Mouse (Mus musculus) embryo, embryonic 11 days (tissue): ENCODE results near the gene Lrsam1.

ENCODE experiments used
- DNase-seq: peaks from one replicate; pipeline ENCODE4 v3.0.0-alpha.2; 2015

The Lrsam1 gene

DNA sequence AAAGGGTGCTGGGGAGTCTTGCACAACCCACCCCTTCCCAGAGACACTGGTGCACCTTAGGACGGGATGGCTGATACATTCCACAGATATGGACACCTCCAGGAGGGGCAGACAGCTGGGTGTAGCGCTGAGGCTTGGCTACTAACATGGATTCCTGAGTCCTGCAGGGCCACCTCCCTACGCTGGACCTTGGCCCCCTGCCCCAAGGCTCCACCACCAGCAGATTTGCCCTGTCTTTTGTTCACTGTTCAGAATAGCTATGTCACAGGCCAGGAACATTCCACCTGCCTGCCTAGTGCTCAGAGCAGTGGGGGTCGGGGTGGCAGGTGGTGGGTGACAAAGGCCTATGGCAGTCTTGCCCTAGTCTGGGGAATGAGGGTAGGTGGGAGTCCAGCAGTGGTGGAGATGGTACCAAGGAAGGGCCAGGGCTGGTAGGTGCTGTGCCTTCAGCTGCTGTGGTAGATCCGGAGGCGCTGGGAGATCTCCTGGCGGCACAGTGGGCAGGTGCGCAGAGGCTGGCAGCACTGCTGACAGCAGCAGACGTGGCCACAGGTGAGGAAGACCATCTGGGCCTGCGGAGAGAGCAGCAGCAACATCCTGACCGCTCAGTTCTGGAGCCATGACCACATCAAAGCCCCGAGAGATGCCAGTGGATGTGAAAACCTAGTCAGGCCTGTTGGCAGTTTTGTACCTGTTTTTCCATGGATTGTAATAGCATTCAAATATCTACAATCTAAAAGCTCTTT is 34.9 kb downstream of the Lrsam1 start:
- DNase-seq, result no peak

DNA sequence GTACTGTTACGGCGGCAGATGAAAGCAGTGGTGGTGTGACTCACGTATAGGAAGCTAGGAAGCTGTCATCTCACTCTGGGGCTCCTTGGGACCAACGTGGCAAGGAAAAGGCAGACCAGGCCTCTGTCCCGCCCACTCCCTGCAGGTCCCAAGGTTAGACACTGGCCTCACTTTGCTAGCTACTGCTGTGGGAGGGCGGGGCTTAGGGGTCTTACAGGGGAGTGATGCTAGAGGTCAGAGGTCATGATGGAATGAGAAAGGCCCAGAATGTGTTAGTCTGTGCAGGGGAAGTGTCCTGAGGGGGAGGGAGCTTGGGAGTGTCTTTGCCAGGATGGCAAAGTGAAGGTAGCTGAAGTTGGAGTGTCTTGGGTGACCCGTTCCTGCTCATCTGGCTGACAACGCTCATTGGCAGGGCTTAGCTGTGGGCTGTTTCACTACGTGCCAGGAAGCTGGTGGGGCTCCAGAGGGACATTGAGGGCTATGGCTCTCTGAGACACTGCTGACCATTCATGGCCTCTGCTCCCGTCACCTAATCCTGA is 37.0 kb downstream of the Lrsam1 start:
- DNase-seq, result no peak

DNA sequence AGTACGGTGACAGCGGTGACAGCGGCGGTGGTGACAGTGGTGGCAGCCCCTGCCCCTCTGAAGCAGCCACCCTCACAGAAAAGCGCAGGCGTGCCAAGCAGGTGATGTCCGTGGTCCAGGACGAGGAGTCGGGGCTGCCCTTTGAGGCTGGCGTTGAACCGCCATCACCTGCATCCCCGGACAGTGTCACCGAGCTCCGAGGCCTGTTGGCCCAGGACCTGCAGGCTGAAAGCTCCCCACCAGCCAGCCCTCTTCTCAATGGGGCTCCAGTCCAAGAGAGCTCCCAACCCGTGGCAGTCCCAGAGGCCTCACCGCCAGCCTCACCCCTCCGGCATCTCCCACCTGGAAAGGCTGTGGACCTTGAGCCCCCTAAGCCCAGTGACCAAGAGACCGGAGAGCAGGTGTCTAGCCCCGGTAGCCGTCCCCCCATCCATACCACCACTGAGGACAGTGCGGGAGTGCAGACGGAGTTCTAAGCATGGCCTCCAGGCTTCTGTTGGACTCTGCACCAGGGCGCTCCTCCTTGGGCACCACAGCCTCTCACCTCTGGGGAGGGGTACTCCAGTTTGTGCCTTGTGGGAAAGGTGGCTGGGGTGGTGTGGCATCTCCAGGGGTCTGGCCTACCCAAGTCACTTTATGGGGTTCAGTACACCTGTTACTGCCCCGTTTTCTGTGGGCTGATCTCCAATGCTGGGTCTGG is 37.7 kb downstream of the Lrsam1 start:
- DNase-seq, result no peak

DNA sequence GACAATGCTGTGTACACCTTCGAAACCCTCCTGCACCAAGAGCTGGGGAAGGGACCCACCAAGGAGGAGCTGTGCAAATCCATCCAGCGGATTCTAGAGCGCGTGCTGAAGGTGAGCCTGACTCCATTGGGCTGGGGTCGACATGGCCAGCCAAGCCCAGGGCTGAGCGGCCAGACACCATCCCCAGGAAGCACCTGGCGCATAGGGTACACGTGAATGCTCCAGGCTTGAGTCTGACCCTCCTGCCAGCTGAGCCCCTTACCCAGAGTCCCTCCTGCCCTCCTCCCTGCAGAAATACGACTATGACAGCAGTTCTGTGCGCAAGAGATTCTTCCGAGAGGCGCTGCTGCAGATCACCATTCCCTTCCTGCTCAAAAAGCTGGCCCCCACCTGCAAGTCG is 38.9 kb downstream of the Lrsam1 start:
- DNase-seq, result no peak

DNA sequence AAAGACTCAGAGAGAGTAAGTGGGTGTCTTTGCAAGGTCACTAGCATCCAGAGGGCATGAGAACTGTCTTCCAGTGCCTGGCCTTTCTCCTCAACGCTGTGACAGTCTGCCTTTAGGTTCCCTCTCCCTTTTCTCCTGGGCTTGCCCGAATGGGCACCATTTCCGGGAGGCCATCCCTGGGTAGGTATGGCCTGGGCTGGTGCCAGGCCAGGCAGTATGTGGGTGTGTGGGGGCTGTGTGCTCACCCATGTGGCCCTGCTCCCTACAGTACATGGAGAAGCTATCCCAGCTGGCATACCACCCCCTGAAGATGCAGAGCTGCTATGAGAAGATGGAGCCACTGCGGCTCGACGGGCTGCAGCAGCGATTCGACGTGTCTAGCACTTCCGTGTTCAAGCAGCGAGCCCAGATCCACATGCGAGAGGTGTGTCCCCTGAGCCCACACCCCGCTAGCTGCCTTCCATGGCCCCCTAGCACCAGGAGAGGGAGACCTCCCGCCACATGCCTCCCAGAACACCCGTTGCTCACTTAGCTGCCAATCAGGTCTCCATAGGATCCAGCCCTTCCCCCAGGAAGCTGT is 39.5 kb downstream of the Lrsam1 start:
- no peak for DNase-seq

DNA sequence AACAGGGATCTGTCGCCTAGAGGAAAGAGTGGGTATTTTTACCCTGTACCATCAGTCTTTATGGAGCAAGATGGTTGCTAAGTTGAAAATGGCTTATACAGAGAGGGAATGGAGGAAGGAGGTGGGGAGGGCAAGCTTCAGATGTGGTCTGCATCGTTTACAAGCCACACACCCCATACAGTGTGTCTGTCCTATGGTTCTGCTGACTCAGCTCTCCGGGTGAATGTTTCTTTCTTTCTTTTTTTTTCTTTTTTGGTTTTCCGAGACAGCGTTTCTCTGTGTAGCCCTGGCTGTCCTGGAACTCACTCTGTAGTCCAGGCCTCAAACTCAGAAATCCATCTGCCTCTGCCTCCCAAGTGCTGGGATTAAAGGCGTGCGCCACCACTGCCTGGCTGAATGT is 40.2 kb downstream of the Lrsam1 start:
- DNase-seq, result no peak

DNA sequence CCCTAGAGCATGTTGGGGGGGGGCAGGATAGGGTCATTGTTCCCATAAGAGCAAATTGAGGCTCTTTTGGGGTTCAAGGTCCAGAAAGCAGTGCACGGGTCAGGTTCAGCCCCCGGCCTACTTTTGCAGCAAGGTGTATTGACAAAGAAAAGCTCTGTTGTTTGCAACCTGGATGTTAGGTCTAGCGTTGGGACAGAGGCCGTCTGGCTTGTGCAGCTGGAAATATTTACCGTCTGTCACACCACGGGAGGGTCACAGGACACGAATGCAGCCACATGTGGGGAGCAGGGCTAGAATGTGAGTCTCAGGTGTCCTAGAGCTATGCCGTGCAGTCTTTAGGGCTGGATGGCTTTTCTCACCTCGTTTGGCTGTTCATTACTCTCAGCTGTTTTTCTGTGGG is 43.0 kb downstream of the Lrsam1 start:
- DNase-seq, result peak; percentile 39

DNA sequence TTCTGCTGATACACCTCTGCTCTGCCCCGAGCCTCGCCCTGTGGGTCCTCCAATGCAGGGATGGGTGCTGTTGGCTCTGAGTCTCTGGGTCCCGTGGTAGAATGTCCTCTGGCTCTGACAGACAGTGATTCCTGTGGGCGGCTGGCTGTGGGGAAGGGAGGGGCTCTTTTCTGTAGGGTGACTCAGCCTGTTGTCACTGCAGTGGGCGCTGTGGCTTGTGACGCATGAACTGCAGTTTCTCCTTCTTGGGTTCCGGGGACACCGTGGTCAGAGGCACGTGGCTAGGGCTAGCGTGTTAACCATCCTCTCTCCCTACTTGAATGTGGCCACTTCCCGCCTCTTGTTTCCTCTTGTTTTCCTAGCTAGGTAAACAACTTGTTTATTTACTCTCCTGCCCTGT is 43.9 kb downstream of the Lrsam1 start:
- DNase-seq, result no peak

DNA sequence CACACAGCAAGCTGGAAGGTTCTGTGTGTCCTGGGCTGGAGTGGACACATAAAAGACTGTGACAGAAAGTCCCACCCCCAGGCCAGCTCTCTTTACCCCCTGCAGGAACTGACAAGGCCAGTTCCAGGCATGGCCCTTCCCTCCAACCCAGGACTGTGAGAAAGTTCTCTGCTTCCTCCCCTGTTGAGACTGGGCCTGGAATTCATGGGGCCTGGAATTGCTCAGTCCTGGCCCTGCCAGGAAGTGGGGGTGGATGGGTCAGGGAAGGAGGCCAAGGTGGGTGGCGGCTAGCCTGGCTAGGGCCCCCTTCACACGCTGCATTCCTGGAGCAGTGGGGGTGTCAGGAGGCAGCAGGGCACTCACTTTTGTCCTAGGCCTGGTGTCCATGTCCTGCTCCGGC is 46.5 kb downstream of the Lrsam1 start:
- DNase-seq, result peak; percentile 49

DNA sequence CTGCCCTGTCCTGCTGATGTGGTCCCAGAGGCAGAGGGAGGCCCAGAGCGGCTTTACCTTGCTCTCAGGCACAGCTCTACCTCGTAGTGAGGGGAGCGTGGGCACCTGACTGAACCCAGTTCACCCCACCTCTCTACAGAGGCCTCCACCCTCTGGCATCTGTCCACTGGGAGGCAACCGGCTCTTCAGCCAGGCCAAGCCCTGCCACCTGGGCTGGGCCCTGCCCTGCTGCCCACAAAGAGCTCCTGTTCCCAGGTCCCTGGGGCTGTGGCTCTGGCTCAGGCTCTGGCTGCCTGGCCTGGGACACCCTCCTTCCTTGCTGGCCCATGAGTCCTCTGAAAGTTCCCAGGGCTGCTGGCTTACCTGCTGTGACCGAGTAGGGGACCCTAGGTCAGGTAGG is 47.1 kb downstream of the Lrsam1 start:
- DNase-seq, result no peak

DNA sequence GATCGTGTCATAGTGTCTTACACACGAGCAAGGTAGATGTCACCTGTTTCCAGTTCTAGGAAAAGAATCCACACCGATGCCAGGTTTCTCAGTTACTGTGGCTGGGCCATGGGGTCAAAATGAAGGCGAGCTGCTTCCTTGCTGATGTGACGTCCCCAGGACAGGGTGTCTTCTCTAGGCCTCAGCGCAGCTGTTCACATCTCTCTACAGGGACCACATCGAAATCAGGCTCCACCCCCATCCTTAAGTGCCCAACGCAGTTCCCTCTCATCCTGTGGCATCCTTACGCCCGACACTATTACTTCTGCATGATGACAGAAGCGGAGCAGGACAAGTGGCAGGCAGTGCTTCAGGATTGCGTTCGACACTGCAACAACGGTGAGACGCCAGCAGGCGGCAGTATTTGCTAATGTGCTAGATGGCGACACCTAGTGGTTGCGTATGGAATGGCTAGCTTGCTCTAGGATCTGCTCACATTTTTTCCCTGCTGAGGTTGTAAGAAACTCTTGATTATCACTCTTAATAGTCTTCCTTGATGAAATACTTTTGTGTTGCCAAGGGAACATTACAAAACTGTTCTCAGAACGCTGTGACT is 49.1 kb downstream of the Lrsam1 start:
- DNase-seq, result peak; percentile 92

DNA sequence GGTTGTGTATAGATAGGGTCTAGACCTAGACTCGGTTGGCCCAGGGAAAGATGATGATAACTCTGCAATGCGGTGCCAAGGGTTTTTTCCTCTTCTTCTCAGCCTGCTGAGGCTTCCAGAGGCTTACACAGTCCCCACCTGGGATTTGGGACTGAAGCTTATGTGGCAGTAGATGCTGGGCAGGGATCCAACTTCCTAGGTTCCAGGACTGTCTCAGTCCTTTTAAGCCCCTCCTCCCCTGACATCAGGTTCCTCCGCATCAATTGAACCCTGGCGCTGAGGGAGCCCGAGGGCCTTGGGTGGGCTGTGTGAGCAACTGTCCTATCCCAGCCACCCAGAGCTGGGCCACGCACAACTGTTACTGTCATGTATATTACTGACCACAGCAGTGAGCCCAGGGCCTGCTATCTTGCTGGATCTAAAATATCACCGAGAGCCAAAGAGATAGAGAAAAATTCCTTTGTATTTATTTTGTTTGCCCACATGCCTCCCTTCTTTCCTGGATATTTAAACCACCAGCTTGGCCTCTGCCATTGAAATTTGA is 49.7 kb downstream of the Lrsam1 start:
- no peak for DNase-seq

DNA sequence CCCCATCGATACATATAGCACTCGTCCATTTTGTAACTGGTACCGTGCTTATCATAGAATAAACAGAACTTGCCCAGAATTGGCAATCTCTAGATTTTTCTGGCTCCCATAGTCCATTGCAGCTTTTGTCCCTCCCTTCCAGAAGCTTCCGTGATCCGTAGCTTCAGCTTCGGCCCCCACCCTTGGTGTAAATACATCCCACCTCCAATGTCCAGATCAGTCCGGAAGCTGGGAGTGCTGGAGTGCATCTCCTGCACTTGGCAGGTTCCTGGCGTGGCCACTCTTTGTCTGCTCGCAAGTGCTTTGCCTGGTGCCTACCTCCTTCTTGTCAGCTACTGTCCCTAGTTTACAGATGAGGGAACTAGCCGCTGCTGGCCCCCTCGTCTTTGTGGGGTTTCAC is 52.6 kb downstream of the Lrsam1 start:
- DNase-seq, result peak; percentile 39

DNA sequence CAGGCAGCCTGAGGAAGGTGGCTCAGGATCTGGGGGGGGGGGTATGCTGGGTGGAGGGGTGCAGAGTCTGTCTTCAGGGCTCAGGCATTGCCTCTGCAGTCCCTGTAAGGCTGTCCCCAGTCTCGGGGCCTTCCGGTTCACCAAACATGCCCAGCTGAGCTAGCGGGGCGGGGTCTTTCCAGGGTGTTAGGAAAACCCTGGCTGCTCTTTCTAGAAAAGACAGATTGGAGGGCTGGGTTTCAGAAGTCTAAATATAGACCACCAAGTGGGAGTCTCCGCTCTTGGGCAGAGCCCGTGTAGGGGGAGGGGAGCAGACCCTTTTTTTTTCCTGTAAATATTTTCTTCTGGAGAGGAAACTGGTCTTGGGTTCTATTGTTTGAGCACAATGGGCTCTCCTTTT is 53.1 kb downstream of the Lrsam1 start:
- peak; percentile 85 for DNase-seq

DNA sequence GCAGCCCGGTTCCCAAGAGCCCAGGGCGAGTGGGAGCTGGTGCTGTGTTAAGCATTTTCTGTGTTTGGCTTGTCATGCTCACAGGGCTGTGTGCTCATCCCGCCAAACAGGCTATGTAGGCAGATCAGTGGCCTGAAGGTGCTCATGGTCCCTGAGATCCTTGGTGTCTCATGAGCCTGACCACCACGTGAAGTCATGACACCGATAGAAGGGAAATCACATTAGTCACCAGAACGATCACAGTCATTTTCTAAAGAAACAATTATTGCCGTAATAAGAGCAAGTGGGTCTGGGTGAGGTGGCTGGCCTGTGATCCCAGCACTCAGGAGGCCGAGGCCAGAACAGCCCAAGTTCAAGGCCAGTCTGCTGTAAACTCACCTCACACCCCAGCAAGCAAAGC is 54.0 kb downstream of the Lrsam1 start:
- no peak for DNase-seq

DNA sequence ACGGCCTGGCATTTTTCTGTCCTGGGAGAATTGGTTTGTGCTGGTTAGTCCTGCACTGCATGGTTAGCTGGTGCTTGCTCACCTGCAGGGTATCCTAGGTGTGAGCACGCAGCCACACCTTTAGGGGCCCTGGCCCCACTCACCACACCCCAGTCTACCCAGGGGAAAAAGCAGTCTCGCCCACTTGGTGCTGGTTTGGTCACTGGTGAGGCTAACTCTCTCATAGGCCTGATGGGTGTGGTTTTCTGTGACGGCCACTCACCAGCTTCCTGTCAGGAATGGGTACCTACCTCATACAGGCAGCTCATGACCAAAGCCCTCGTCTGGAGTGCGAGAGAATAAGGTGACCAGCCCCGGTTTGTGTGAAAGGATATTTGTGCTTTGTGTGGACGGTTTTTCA is 56.1 kb downstream of the Lrsam1 start:
- DNase-seq, result no peak

DNA sequence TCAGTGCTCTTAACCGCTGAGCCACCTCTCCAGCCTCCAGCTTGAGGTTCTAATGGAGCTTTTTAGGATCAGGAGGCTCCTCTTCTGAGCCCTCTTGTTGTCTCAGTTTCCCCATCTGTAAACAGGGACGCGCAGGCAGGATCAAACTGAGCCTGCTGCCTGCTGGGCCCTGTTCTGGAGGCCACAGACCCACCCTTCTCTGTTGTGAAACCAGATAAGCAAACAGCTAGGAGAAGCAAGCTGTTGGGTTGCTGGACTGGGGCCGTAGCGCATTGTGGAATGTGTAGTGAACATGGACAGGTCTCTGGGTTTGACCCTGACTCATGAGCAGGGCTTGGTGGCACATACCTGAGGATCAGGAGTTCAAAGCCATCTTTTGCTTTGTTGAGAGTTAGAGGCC is 56.8 kb downstream of the Lrsam1 start:
- no peak for DNase-seq

DNA sequence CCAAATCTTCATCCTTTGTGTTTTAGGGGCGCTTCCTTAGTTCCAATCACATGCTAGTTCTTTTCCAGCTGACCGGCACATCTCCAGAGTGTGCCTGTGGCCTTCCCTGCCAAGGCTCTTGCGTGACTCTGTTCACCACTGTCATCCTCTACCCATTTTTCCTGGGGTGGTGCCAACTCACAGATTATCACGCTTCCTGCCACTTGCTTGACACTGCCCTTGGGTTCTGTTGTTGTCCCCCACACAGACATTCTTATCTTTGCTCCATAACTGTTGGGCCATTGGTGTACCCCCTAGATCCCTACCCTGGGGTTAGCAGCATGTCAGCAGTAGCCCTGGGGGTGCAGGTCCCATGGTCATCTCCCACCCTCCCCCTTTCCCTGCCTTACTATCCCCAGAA is 57.9 kb downstream of the Lrsam1 start:
- no peak for DNase-seq

DNA sequence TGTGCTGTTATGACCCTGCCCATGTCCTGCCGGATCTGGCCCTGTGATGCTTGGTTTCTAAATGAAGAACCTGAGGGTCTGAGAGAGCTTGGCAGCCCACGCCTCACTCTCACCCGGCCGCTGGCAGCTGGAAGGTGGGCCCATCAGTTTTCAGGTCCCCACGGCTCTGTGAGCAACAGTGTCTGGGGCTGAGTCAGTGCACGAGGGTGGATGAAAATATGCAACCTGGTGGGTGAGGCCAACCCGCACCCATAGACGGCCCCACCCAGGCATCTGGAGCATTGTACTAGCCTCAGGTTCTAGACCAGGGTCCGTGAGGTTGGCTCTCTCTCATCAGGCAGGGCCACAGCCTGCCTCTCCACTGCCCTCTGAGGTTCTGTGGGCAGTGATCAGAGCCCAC is 59.3 kb downstream of the Lrsam1 start:
- DNase-seq, result no peak

DNA sequence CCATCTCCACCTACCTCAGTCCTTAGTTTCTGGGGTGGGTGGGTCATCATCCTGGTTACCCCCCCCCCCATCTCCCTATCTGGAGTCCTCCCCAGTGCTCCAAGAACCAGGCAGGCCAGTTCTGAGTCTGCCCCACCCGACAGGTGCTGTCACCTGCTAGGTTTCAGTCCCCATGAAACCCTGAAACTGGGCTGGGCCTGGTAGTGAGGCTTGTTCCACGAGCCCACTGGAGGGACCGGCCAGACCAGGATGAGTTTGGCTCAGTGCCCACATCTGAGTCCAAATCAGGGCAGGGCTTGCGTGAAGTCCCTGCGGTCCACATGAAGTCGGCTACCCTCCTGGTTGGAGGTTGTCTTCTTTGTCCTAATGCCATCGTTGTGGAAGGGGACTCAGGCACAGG is 62.4 kb downstream of the Lrsam1 start:
- no peak for DNase-seq

DNA sequence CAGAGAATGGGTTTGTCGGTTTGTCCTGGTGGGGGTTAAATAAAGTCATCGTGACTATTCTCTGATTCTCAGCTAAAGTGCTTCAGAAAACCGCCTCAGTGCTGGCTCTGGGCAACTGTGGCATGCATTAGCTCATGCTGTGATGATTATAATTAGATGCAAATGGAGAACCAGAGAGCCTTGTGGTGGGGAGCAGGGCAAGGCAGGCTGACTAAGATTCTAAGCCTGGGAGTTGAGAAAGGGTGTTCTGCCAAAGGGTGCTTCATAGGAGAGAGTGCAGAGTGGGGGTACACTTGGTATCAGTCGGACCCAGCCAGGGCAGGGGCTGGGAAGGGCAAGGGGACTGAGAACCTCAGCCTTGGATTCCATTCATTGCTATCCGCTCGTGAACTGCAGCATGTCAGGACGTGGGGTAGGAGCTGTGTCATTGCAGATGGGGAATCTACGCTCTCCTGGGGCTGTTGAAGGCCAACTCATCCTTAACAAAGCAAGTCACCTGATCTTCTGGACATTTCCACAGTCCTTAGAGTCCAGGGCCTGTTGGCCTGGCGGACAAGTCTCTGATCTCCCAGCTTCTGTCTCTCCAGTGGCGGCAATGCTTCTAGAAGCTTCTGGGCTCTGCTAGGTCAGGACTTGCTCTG is 64.8 kb downstream of the Lrsam1 start:
- no peak for DNase-seq

DNA sequence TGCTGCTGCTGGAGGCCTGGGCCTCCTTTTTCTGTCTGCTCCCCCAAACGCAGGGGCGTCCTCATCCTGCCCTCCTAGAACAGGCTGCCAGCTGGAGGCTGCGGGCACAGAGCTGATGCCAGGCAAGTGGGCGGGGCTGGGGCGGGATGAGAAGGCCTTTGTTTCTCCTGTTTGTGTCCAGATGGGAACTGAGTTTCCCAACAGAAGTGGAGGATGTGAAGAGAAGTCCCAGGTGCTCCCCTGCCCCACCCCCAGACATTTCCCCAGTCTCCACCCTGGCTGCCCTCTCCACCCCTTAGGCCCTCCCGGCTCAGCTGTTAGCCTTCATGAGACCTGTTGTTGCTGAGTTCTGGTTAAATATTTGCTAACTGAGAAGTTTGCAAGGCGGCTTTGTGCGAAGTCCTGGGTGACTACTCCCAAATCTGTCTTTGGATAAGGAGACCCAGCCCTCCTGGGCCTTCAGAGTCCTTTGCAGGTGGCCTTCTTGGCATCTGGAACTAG is 65.8 kb downstream of the Lrsam1 start:
- DNase-seq, result no peak

DNA sequence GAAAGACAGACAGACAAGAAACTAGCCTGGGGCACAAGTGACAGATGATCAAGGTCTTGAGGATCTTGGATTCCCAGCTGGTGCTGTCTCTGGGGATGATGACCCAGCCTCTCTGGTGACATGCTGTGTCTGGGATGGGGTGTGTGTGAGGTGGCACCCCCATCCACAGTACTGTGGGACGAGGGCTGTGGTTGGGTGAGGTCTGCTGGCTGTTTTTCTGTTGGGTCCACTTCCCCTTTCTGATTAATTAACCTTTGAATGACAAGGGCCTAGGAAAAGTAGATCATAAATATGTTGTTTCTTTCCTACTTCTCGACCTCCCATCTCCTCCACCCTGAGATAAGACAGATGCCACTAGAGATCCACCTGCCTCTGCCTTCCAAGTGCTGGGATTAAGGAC is 67.3 kb downstream of the Lrsam1 start:
- DNase-seq, result no peak
